Mouse (Mus musculus): ENCODE results near the gene 1810010D01Rik. TPM values are rescaled to one million over a fixed set of nuclear protein-coding genes. Genes with fewer than 3 reads are reported as not detected.

1810010D01Rik gene
- polyA plus RNA-seq, 1 experiment from 2014 or later: 0.53 TPM

DNA sequence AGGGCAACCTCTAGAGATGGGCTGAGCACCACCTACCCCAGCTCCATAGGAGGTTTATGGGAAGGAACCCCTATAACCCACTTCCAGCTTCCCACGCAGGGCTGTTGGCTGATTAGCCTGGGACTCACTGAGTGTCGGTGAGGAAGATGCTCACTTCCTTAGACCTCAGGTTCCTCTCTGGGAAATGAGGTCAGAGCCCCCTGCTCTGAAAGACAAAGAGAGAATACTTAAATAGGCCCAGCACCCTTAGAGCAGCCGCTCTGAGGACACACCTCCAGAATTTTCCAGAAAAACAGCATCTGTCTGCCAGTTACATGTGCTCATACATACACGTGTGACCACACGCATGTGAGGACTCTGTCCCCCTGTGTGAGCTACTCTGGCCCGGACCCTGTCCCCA, 1.1 kb downstream of the 1810010D01Rik start:
- Histone ChIP-seq H3K9me3 (no peaks in the 10 kb centered on the region), H3K4me1 (peaks cover 41% of the 10 kb centered on the region), H3K4me2 (replicated peaks) (peak overlapping the region; percentile 47), H3K9ac (peak overlapping the region; percentile 51; the same call in 1 of the 2 replicates), H3K4me3 (no peak overlapping the region), H3K36me3 (no peaks in the 10 kb centered on the region), H3K27ac (peak overlapping the region; percentile 92), H3K27me3 (replicated peaks) (no peaks in the 10 kb centered on the region)
- 51% methylated on average over 6 of the region's 6 CpGs for WGBS
- no peak for ATAC-seq (ENCODE audit: low FRiP score, low read depth)

GRCm38 (mm10) chr7:145206056-145206610, 1.8 kb downstream of the 1810010D01Rik start:
- peaks cover 37% of the 10 kb centered on the region for H3K4me1 ChIP-seq
- WGBS: 1% methylated on average over 34 of the region's 34 CpGs
- H3K9ac ChIP-seq: peak overlapping the region; percentile 51
- H3K36me3 ChIP-seq: no peaks in the 10 kb centered on the region
- no peak overlapping the region for H3K4me3 ChIP-seq
- peaks cover 7% of the 10 kb centered on the region for H3K9me3 ChIP-seq
- peak overlapping the region; percentile 47 for H3K4me2 ChIP-seq (replicated peaks)
- peak; percentile 94 for ATAC-seq (ENCODE audit: low FRiP score, low read depth)
- peak overlapping the region; percentile 92 for H3K27ac ChIP-seq
- H3K27me3 ChIP-seq (replicated peaks): no peaks in the 10 kb centered on the region

DNA sequence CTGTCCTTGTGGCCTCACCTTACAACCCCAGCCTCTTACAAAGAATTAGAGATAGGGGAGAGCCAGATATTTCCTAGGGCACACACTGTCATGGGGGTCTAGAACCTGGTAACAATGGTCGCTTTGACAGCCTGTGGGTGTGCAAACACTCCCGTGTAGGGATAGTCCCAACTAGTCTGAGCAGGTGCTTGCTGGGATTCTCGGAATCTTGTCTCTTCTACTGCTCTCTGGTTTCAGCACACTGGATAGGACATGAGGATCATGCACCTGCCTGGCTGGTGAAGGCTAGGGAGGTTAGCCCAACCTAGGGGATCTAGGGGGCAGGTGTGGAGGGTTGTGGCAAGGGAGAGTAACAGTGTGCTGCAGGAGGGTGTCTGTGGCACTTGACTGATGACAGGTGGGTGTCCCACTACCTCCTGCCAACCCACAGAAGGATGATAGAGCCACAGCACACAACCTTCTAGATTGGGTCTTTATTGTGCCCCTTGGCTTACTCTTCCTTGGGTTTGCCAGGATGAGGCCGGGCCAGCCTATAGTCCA, 2.5 kb downstream of the 1810010D01Rik start:
- peak overlapping the region; percentile 47; the same call in 1 of the 2 replicates for H3K4me2 ChIP-seq (replicated peaks)
- 83% methylated on average over 4 of the region's 4 CpGs for WGBS
- H3K9ac ChIP-seq: 0 out of 2 replicates have a peak overlapping the region, but pooled peaks have one; percentile 51
- no peaks in the 10 kb centered on the region for H3K36me3 ChIP-seq
- no peaks in the 10 kb centered on the region for H3K27me3 ChIP-seq (replicated peaks)
- H3K9me3 ChIP-seq: peaks cover 7% of the 10 kb centered on the region
- ATAC-seq (ENCODE audit: low FRiP score, low read depth): peak; percentile 7; the same call in 1 of the 2 replicates
- H3K27ac ChIP-seq: peak overlapping the region; percentile 92
- H3K4me3 ChIP-seq: no peak overlapping the region
- H3K4me1 ChIP-seq: peaks cover 30% of the 10 kb centered on the region

- H3K27me3 ChIP-seq (replicated peaks): 0 out of 2 replicates have a peak, but pooled peaks cover 4% of the 10 kb centered on the region
- ATAC-seq (ENCODE audit: low FRiP score, low read depth): no peak
- 64% methylated on average over 2 of the region's 2 CpGs for whole genome bisulfite sequencing
- no peak overlapping the region for H3K9ac ChIP-seq
- H3K36me3 ChIP-seq: no peaks in the 10 kb centered on the region
- H3K9me3 ChIP-seq: peaks cover 7% of the 10 kb centered on the region
- no peak overlapping the region for H3K27ac ChIP-seq
- no peak overlapping the region for H3K4me2 ChIP-seq (replicated peaks)
- peaks cover 17% of the 10 kb centered on the region for H3K4me1 ChIP-seq
- H3K4me3 ChIP-seq: no peak overlapping the region
Measured at GRCm38 (mm10) chr7:145199711-145200110, 8.2 kb downstream of the 1810010D01Rik start.

GRCm38 (mm10) chr7:145198223-145198714, 9.7 kb downstream of the 1810010D01Rik start:
- Histone ChIP-seq H3K4me3 (no peak overlapping the region), H3K4me1 (peaks cover 17% of the 10 kb centered on the region), H3K9ac (no peak overlapping the region), H3K27me3 (replicated peaks) (0 out of 2 replicates have a peak, but pooled peaks cover 4% of the 10 kb centered on the region), H3K4me2 (replicated peaks) (no peak overlapping the region), H3K9me3 (peaks cover 7% of the 10 kb centered on the region), H3K36me3 (no peaks in the 10 kb centered on the region), H3K27ac (no peak overlapping the region)
- no peak; the same call in 1 of the 2 replicates for ATAC-seq (ENCODE audit: low FRiP score, low read depth)
- 66% methylated on average over 4 of the region's 4 CpGs for WGBS

- H3K27me3 ChIP-seq (replicated peaks): 0 out of 2 replicates have a peak, but pooled peaks cover 4% of the 10 kb centered on the region
- H3K36me3 ChIP-seq: no peaks in the 10 kb centered on the region
- no peak overlapping the region for H3K9ac ChIP-seq
- peaks cover 17% of the 10 kb centered on the region for H3K4me1 ChIP-seq
- no peak overlapping the region for H3K27ac ChIP-seq
- ATAC-seq (ENCODE audit: low FRiP score, low read depth): no peak
- no peak overlapping the region for H3K4me3 ChIP-seq
- H3K4me2 ChIP-seq (replicated peaks): no peak overlapping the region
- H3K9me3 ChIP-seq: peaks cover 7% of the 10 kb centered on the region
- 48% methylated on average over 3 of the region's 3 CpGs for WGBS
Measured at GRCm38 (mm10) chr7:145197711-145198110, 10.2 kb downstream of the 1810010D01Rik start.

- no peak overlapping the region for H3K27ac ChIP-seq
- H3K36me3 ChIP-seq: no peaks in the 10 kb centered on the region
- H3K9ac ChIP-seq: no peak overlapping the region
- no peak for ATAC-seq (ENCODE audit: low FRiP score, low read depth)
- WGBS: 88% methylated on average over 3 of the region's 3 CpGs
- H3K4me1 ChIP-seq: peaks cover 17% of the 10 kb centered on the region
- no peak overlapping the region for H3K4me3 ChIP-seq
- H3K4me2 ChIP-seq (replicated peaks): no peak overlapping the region
- 0 out of 2 replicates have a peak, but pooled peaks cover 4% of the 10 kb centered on the region for H3K27me3 ChIP-seq (replicated peaks)
- peaks cover 7% of the 10 kb centered on the region for H3K9me3 ChIP-seq
Measured at GRCm38 (mm10) chr7:145197042-145197441, 10.9 kb downstream of the 1810010D01Rik start.

GRCm38 (mm10) chr7:145196340-145196739, 11.6 kb downstream of the 1810010D01Rik start:
- H3K27ac ChIP-seq: no peak overlapping the region
- ATAC-seq (ENCODE audit: low FRiP score, low read depth): no peak
- H3K36me3 ChIP-seq: no peaks in the 10 kb centered on the region
- 0 out of 2 replicates have a peak, but pooled peaks cover 4% of the 10 kb centered on the region for H3K27me3 ChIP-seq (replicated peaks)
- peaks cover 17% of the 10 kb centered on the region for H3K4me1 ChIP-seq
- no peak overlapping the region for H3K4me3 ChIP-seq
- H3K9me3 ChIP-seq: peaks cover 2% of the 10 kb centered on the region
- no peak overlapping the region for H3K9ac ChIP-seq
- no peak overlapping the region for H3K4me2 ChIP-seq (replicated peaks)
- 81% methylated on average over 6 of the region's 6 CpGs for WGBS

GRCm38 (mm10) chr7:145195186-145195927, 12.6 kb downstream of the 1810010D01Rik start:
- H3K27ac ChIP-seq: no peak overlapping the region
- H3K4me1 ChIP-seq: peaks cover 17% of the 10 kb centered on the region
- no peak for ATAC-seq (ENCODE audit: low FRiP score, low read depth)
- H3K27me3 ChIP-seq (replicated peaks): 0 out of 2 replicates have a peak, but pooled peaks cover 4% of the 10 kb centered on the region
- H3K9ac ChIP-seq: no peak overlapping the region
- H3K4me3 ChIP-seq: no peak overlapping the region
- 60% methylated on average over 5 of the region's 5 CpGs for WGBS
- no peak overlapping the region for H3K4me2 ChIP-seq (replicated peaks)
- no peaks in the 10 kb centered on the region for H3K9me3 ChIP-seq
- H3K36me3 ChIP-seq: no peaks in the 10 kb centered on the region

DNA sequence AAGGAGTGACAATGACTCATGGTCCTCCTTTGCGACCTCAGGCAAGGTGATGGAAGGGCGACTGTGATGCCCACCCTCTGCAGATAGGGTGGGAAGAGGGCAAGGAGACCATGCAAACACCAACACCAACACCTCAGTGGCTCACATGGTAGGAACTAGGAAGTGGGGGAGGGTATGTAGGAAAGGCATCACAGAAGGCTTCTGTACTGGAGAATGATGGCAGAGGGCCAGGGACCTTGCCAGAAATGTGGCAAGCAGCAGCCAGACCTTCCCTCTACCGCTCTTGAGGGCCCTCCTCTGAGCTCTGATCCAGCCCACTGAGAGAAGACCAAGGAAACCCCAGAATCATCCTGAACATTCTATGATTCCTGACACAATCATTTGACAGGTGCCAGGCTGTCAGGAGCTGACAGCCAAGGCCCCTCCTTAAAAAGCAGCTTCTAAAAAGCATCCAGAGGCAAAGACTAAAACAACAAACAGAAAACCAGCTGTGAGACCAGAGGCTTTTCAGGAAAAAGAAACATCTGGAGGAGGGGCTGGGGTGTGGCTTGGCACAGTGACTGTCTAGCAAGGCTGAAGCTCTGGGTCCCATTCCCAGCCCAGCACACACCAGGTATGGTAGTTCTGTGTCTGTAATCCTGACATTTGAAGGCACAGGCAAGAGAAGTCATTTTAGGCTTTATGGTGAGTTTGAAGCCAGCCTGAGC, 13.3 kb downstream of the 1810010D01Rik start:
- no peaks in the 10 kb centered on the region for H3K9me3 ChIP-seq
- 83% methylated on average over 3 of the region's 3 CpGs for WGBS
- no peak for ATAC-seq (ENCODE audit: low FRiP score, low read depth)
- no peak overlapping the region for H3K4me2 ChIP-seq (replicated peaks)
- peaks cover 17% of the 10 kb centered on the region for H3K4me1 ChIP-seq
- 0 out of 2 replicates have a peak, but pooled peaks cover 4% of the 10 kb centered on the region for H3K27me3 ChIP-seq (replicated peaks)
- H3K9ac ChIP-seq: no peak overlapping the region
- no peak overlapping the region for H3K27ac ChIP-seq
- H3K4me3 ChIP-seq: no peak overlapping the region
- H3K36me3 ChIP-seq: no peaks in the 10 kb centered on the region

DNA sequence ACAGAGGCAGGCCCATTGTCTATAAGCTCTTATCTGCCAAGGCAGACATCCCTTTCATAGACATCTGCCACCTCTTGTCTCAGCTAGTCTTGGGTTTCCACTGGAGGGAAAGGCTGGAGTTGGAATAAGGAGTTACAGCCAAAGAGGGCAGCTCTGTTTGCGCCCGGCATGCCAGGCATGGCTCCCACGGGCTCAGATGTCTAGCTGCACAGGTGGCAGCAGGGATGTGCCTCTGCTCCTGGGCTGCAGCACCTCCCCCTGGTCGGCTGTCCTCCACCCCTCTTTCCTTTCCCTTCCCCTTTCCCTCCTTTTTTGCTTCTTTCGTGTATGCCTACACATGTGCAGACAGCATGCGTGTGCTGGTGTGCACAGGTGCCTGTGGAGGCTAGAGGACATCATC, 15.1 kb downstream of the 1810010D01Rik start:
- no peaks in the 10 kb centered on the region for H3K36me3 ChIP-seq
- H3K4me2 ChIP-seq (replicated peaks): no peak overlapping the region
- no peak overlapping the region for H3K4me3 ChIP-seq
- H3K4me1 ChIP-seq: peaks cover 12% of the 10 kb centered on the region
- no peaks in the 10 kb centered on the region for H3K9me3 ChIP-seq
- H3K27me3 ChIP-seq (replicated peaks): 0 out of 2 replicates have a peak, but pooled peaks cover 4% of the 10 kb centered on the region
- ATAC-seq (ENCODE audit: low FRiP score, low read depth): no peak
- H3K9ac ChIP-seq: no peak overlapping the region
- H3K27ac ChIP-seq: no peak overlapping the region
- WGBS: 85% methylated on average over 6 of the region's 6 CpGs

DNA sequence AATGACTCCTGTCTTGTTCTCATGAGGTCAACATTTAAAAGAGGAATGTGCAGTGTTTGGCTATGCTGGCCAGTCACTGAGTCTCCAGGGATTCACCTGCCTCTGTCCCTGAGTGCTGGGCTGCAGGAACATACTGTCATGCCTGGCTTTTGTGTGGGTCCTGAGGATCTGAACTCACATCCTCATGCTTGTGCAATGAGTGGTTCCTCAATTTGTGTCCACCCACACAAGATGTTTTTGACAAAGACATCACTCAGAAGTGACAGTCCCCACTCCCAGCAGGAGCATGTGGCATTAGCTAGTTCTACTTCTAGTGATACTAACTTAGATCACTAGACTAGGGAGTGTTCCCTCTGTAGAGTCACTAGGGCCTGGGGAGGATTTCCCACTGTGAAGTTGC, 17.4 kb downstream of the 1810010D01Rik start:
- Histone ChIP-seq H3K9me3 (no peaks in the 10 kb centered on the region), H3K4me3 (no peak overlapping the region), H3K36me3 (no peaks in the 10 kb centered on the region), H3K27ac (no peak overlapping the region), H3K4me1 (peaks cover 5% of the 10 kb centered on the region; the same call in 1 of the 2 replicates), H3K9ac (no peak overlapping the region), H3K4me2 (replicated peaks) (no peak overlapping the region), H3K27me3 (replicated peaks) (no peaks in the 10 kb centered on the region)
- ATAC-seq (ENCODE audit: low FRiP score, low read depth): no peak
